Mouse (Mus musculus) heart, embryonic 14.5 days (tissue): ENCODE measurements at regions not wholly inside any gene's neighbourhood (a gene's known extent, or its start where the extent isn't known, plus 50 kb on each side); places are given as distances from the start of the nearest gene placed in this dataset.

Experiments used
- ATAC-seq: fragments of 200-750 bp; cut with Nextera tagmentation; 2 replicates; pipeline ENCODE4 v1.8.0; 2017; ENCODE audit warnings: low read depth, moderate TSS enrichment; ENCODE audit not compliant: insufficient number of reproducible peaks, insufficient read depth, low FRiP score
- H3K27ac ChIP-seq, 2 experiments: fragments of 200-500 bp in 1 of 2; fragments of 300-500 bp in 1 of 2; sonication (generic) in 1 of 2; replicated peaks in 1 of 2; 2 replicates each; pipeline ENCODE4 v1.5.1; 2012 to 2014; ENCODE audit warnings: low read depth in 2 of 2, low read length in 2 of 2, control low read depth in 1 of 2, mild to moderate bottlenecking in 1 of 2, mixed read lengths in 1 of 2; ENCODE audit not compliant: control insufficient read depth in 1 of 2, insufficient read depth in 1 of 2
- H3K27me3 ChIP-seq: fragments of 300-500 bp; sonication (generic); 2 replicates; pipeline ENCODE4 v1.6.1; 2014; ENCODE audit warnings: mild to moderate bottlenecking, low read length, control low read depth; ENCODE audit not compliant: control insufficient read depth, insufficient read depth
- H3K36me3 ChIP-seq: fragments of 300-500 bp; sonication (generic); 2 replicates; pipeline ENCODE4 v1.6.1; 2014; ENCODE audit warnings: mild to moderate bottlenecking, control low read depth, low read length, mixed read lengths; ENCODE audit not compliant: control insufficient read depth, insufficient read depth
- H3K4me1 ChIP-seq, 2 experiments: fragments of 200-500 bp in 1 of 2; fragments of 300-500 bp in 1 of 2; sonication (generic) in 1 of 2; 2 replicates each; pipeline ENCODE4 v1.6.1; 2012 to 2014; ENCODE audit warnings: low read length in 2 of 2, control low read depth in 1 of 2, mixed read lengths in 1 of 2; ENCODE audit not compliant: control insufficient read depth in 2 of 2, insufficient read depth in 2 of 2
- H3K4me2 ChIP-seq: fragments of 300-500 bp; sonication (generic); 2 replicates; pipeline ENCODE4 v1.6.1; 2014; ENCODE audit warnings: mild to moderate bottlenecking, low read length
- H3K4me3 ChIP-seq, 2 experiments: fragments of 200-500 bp in 1 of 2; fragments of 300-500 bp in 1 of 2; sonication (generic) in 1 of 2; 2 replicates each; pipeline ENCODE4 v1.5.1; 2012 to 2014; ENCODE audit warnings: low read length in 2 of 2, mild to moderate bottlenecking in 2 of 2, control low read depth in 1 of 2, low read depth in 1 of 2, moderate library complexity in 1 of 2; ENCODE audit not compliant: control insufficient read depth in 1 of 2, insufficient read depth in 1 of 2
- H3K9ac ChIP-seq: fragments of 300-500 bp; sonication (generic); 2 replicates; pipeline ENCODE4 v1.6.1; 2014; ENCODE audit warnings: mild to moderate bottlenecking, low read length
- H3K9me3 ChIP-seq: fragments of 300-500 bp; sonication (generic); 2 replicates; pipeline ENCODE4 v1.6.1; 2016; ENCODE audit warnings: low read length, control low read depth; ENCODE audit not compliant: control insufficient read depth
- WGBS: fragments of 180-500 bp; shearing (Covaris S2); extraction: QIAGEN DNeasy Blood & Tissue Kit; methylation state at CpG from one replicate; pipeline ENCODE4 v1.1.7; 2014; 5-methylcytosine and 5-hydroxymethylcytosine counted together

DNA sequence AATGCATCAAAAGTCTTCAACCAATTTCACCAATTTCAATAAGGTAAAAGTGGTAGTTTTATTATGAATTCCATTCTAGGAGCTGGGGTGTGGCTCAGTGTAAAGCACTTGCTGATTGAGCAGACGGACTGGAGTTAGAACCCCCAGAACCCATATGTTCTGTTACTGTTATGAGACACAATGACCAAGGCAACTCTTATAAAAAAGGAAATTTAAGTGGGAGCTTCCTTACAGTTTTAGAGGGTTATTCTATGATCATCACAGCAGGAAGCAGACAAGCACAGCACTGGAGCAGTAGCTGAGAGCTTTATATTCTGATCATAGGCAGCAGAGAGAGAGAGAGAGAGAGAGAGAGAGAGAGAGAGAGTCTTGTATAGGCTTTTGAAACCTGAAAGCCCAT lies 81.7 kb upstream of the 1700016C15Rik start:
- no peaks in the 10 kb centered on the region for H3K9me3 ChIP-seq
- no peak for ATAC-seq
- no peak overlapping the region for H3K4me2 ChIP-seq
- H3K9ac ChIP-seq, result no peak overlapping the region
- H3K36me3 ChIP-seq, result no peaks in the 10 kb centered on the region
- H3K4me3 ChIP-seq, result no peak overlapping the region
- H3K27me3 ChIP-seq, result no peaks in the 10 kb centered on the region
- H3K27ac ChIP-seq, result no peak overlapping the region
- WGBS, result 90% methylated on average over 1 of the region's 1 CpGs
- H3K4me1 ChIP-seq, result peaks cover 0 to 5% of the 10 kb centered on the region in 2 experiments; a peak in 1 of 4 replicates

- 77% methylated on average over 4 of the region's 4 CpGs for WGBS
- H3K9ac ChIP-seq, result no peak overlapping the region
- no peak overlapping the region for H3K27ac ChIP-seq
- no peaks in the 10 kb centered on the region for H3K9me3 ChIP-seq
- no peaks in the 10 kb centered on the region for H3K4me1 ChIP-seq
- H3K27me3 ChIP-seq, result no peaks in the 10 kb centered on the region
- no peak overlapping the region for H3K4me3 ChIP-seq
- H3K4me2 ChIP-seq, result no peak overlapping the region
- no peak for ATAC-seq
- no peaks in the 10 kb centered on the region for H3K36me3 ChIP-seq
Observed at GRCm38 (mm10) chr1:177648974-177649373, 80.6 kb upstream of the 1700016C15Rik start.

DNA sequence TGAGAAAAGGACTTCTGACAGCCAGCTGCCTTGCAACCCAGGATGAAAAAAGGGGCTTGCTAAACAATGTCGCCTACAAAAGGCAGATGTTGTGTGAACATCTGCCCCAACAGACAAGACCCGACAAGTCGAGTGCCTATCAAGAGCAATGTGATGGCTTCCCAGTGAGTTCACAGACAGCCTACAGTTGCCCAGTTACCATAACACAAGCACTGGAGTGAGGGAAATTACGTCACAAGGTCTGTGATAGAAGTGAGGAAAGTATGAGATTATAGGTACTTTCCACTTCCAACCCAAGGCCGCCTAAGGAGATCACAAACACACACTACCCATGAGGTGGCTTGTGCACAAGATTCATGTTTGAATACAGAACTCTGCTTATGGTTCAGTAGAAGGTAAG lies 78.4 kb upstream of the 1700016C15Rik start:
- H3K27me3 ChIP-seq, result no peaks in the 10 kb centered on the region
- 63% methylated on average over 5 of the region's 5 CpGs for WGBS
- no peak for ATAC-seq
- H3K9me3 ChIP-seq, result no peaks in the 10 kb centered on the region
- H3K36me3 ChIP-seq, result no peaks in the 10 kb centered on the region
- H3K4me1 ChIP-seq, result no peaks in the 10 kb centered on the region
- H3K4me2 ChIP-seq, result no peak overlapping the region
- H3K9ac ChIP-seq, result no peak overlapping the region
- no peak overlapping the region for H3K4me3 ChIP-seq
- H3K27ac ChIP-seq, result no peak overlapping the region

DNA sequence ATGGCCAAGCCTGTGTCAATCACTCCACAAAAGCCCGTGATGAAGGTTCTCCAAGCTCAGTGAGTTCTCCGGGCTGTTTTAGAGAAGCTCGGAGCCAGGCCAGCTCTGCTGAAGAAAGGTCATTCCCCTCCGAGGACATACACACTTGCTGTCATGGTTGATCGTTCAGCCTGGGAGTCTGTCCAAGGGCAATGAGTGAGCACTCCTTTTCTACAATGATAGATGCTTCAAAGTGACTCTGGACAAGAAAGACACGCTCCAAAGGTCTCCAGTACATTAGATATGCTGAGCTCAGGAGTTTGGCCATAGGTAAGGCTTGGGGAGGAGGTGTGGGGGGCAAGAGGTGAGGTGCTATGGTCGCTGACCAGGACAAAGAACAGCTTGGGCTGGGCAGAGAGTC lies 66.5 kb upstream of the 1700016C15Rik start:
- no peak for ATAC-seq
- Histone ChIP-seq H3K9me3 (0 out of 2 replicates have a peak, but pooled peaks cover 4% of the 10 kb centered on the region), H3K27me3 (no peaks in the 10 kb centered on the region), H3K4me3 (no peak overlapping the region), H3K27ac (no peak overlapping the region), H3K9ac (no peak overlapping the region), H3K4me1 (no peaks in the 10 kb centered on the region), H3K4me2 (no peak overlapping the region), H3K36me3 (no peaks in the 10 kb centered on the region)
- 59% methylated on average over 7 of the region's 7 CpGs for WGBS

DNA sequence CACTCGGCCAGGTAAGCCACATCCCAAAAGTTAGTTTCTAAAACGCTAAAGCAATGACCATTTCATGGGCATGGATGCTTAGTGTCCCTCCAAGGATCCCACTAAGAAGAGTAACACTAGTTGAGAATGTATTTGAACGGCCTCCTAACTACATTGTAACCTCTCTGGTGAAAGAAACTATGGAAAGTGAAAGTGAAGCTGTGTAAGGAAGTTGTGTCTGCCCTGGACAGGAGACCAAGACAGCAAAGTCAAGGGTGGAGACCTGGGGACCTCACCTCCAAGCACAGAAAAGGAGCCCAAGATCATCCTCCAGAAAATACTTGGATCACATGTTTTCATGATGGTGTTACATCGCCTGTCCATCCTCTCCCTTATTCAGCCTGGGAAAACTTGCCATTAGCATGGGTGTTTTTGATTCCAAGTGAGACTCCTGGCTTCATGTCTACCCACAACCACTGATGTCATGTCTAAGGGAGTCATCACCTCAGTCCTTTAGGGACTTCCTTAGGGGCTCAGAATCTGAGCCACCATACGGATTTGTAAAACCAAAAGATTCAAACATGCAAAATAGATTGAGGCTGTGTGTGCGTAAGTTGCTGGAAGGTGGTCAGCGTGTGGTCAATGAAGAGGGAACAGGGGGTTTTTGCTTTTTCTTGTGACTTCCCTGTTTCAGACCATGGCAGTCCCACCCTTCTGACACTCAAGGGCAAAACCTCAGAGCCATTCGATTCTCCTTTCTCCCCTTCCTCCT lies 62.4 kb upstream of the 1700016C15Rik start:
- H3K36me3 ChIP-seq, result no peaks in the 10 kb centered on the region
- WGBS, result 79% methylated on average over 8 of the region's 8 CpGs
- H3K9ac ChIP-seq, result no peak overlapping the region
- no peak for ATAC-seq
- no peak overlapping the region for H3K27ac ChIP-seq
- H3K4me1 ChIP-seq, result no peaks in the 10 kb centered on the region
- H3K4me3 ChIP-seq, result no peak overlapping the region
- no peaks in the 10 kb centered on the region for H3K9me3 ChIP-seq
- H3K4me2 ChIP-seq, result no peak overlapping the region
- no peaks in the 10 kb centered on the region for H3K27me3 ChIP-seq

- Histone ChIP-seq H3K27ac (no peak overlapping the region), H3K4me2 (no peak overlapping the region), H3K36me3 (no peaks in the 10 kb centered on the region), H3K9ac (no peak overlapping the region), H3K4me3 (no peak overlapping the region), H3K4me1 (no peaks in the 10 kb centered on the region), H3K27me3 (no peaks in the 10 kb centered on the region), H3K9me3 (no peaks in the 10 kb centered on the region)
- WGBS, result 71% methylated on average over 1 of the region's 1 CpGs
- ATAC-seq, result no peak
Observed at GRCm38 (mm10) chr1:177670576-177670975, 59.0 kb upstream of the 1700016C15Rik start.

- Histone ChIP-seq H3K27ac (no peak overlapping the region), H3K9me3 (no peaks in the 10 kb centered on the region), H3K9ac (no peak overlapping the region), H3K27me3 (no peaks in the 10 kb centered on the region), H3K4me3 (no peak overlapping the region), H3K4me2 (no peak overlapping the region), H3K4me1 (no peaks in the 10 kb centered on the region), H3K36me3 (no peaks in the 10 kb centered on the region)
- WGBS, result 81% methylated on average over 5 of the region's 5 CpGs
- no peak for ATAC-seq
Observed at GRCm38 (mm10) chr1:177676657-177677056, 53.0 kb upstream of the 1700016C15Rik start.

- H3K9ac ChIP-seq, result no peak overlapping the region
- H3K27ac ChIP-seq, result no peak overlapping the region
- WGBS, result 80% methylated on average over 4 of the region's 4 CpGs
Observed at GRCm38 (mm10) chr1:177678832-177679231, 50.8 kb upstream of the 1700016C15Rik start.

More at GRCm38 (mm10) chr1:177678832-177679231, 50.8 kb upstream of the 1700016C15Rik start:
- no peaks in the 10 kb centered on the region for H3K36me3 ChIP-seq
- H3K27me3 ChIP-seq, result no peaks in the 10 kb centered on the region
- no peak overlapping the region for H3K4me2 ChIP-seq
- ATAC-seq, result no peak
- no peaks in the 10 kb centered on the region for H3K4me1 ChIP-seq
- H3K9me3 ChIP-seq, result no peaks in the 10 kb centered on the region
- H3K4me3 ChIP-seq, result no peak overlapping the region
